Mouse (Mus musculus) urinary bladder, postnatal 25 days (tissue): ENCODE measurements around the gene Ror1.

Experiments
- DNase-seq: peaks from one replicate; pipeline ENCODE4 v3.0.0; 2022; ENCODE audit warnings: low spot score

Gene Ror1

GRCm38 (mm10) chr4:100253401-100253800, 157.8 kb downstream of the Ror1 start:
- no peak for DNase-seq

GRCm38 (mm10) chr4:100253831-100254230, 158.2 kb downstream of the Ror1 start:
- no peak for DNase-seq

- DNase-seq, result no peak
Observed at GRCm38 (mm10) chr4:100258462-100258861, 162.9 kb downstream of the Ror1 start.

GRCm38 (mm10) chr4:100263917-100264316, 168.3 kb downstream of the Ror1 start:
- DNase-seq, result no peak

GRCm38 (mm10) chr4:100271059-100271735, 175.6 kb downstream of the Ror1 start:
- no peak for DNase-seq

- no peak for DNase-seq
Observed at GRCm38 (mm10) chr4:100271736-100272127, 176.1 kb downstream of the Ror1 start.

DNA sequence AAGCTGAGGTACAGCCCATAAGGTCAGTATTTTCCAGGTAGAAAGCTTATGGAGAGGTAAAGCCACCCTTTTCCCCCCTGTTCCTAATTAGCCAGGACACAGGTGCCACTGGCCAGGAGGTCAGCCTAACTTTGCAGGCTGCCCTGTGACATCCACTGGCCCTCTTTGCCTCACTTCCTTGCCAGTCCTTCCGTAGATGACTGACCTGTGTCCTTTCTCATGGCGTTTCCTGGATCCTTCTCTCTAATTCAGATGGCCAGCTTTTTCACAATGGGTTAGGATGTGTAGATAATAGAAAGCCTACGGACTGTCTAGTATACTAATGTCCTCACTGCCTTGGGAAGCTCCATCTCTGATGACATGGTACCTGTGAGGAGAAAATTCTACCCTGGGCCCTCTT, 177.8 kb downstream of the Ror1 start:
- DNase-seq, result no peak

GRCm38 (mm10) chr4:100273807-100274480, 178.4 kb downstream of the Ror1 start:
- no peak for DNase-seq

DNA sequence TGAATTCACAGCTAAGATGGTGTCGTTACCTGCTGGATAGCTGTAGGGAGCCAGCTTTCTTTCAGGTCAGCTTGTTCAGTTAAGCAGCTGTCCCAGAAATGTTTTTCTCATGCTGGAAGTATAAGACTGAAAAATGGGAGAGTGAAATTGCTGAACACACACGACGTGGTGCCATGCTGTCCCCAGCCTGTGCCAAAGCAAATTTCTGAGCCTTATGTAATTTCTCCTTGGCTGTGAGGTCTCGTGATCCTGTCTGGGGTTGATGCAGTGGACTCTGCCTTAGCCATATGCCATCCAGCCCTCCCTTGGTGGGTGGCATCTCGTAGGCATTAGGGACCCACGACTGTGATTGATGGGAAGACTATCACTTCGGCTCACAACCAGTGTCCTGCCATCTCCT, 180.9 kb downstream of the Ror1 start:
- no peak for DNase-seq

DNA sequence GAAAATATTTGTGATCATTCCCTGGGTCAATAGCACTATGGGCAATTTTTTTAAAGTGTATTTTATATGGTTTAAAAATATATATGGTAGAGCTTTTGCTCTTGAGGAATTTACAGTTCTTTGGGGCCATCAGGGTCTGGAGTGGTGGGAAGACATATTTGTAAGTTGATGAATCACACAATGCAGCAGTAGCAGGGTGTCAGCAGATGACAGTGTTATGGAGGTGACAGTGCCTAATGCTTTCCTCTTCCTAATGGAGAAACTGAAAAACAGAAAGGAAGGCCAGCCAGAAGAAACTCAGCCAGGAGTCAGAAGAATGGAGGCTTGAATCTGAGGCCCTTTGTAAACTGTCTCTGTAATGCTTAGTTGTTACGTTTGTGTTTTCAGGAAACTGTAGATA, 181.4 kb downstream of the Ror1 start:
- no peak for DNase-seq

- DNase-seq, result no peak
Observed at GRCm38 (mm10) chr4:100283171-100283880, 187.7 kb downstream of the Ror1 start.

DNA sequence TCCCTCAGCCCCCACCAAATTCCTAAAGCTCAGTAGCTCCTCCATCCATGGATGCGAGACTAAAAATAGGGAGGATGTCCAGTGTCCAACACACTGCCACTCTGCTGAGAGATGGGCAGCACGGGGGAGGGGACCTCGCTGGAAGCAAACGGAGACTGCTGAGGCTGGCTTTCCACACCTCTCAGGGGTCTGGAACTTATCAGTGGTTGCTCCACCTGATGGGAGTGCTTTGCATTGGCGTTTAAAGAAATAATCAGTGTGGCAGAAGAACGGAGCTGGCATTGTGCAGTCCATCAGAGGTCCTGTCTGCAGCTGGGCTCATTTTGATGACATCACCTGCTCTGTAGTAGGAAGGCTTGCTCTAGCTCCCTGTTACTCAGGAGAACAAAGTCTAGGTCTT, 188.9 kb downstream of the Ror1 start:
- no peak for DNase-seq

GRCm38 (mm10) chr4:100286111-100286541, 190.5 kb downstream of the Ror1 start:
- no peak for DNase-seq

DNA sequence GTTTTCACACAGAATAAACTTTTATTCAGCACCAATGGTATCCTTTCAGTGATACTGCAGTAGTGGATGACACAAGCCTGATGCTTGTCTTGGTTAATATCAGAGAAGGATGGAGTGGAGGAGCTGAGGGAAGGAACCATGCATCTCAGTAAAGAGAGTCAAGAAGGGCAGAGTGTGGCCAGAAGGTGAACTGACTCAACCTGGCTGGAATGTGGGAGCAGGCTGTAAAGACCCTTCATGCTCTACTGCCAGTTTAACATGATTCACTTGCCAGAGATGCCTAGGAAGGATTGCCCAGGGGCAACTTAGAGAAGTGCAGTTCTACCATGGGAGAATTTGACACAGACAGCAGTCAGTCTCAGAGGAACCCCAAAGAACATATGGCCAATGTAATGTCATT, 191.2 kb downstream of the Ror1 start:
- DNase-seq, result no peak

- no peak for DNase-seq
Observed at GRCm38 (mm10) chr4:100287829-100288228, 192.2 kb downstream of the Ror1 start.

- DNase-seq, result no peak
Observed at GRCm38 (mm10) chr4:100291015-100291651, 195.5 kb downstream of the Ror1 start.

- no peak for DNase-seq
Observed at GRCm38 (mm10) chr4:100297678-100298077, 202.1 kb downstream of the Ror1 start.

DNA sequence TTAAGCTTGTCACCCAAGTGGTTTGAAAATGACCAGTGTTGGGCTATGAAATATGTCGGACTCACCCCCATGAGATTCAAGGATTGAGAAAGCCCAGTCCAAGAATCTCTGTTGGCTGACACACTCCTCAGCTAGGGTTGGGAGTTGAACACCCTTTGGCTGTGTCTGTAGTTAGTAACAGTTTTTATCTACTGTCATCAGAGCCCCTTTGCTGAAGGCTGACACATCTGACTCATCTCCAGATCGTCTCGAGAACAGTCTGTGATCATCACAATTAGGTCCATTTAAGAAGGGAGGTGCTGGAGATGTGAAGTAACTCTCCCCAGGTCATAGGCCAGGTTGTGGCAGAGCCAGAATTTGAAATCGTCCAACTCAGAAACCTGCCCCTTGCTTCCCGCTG, 203.0 kb downstream of the Ror1 start:
- DNase-seq, result no peak

DNA sequence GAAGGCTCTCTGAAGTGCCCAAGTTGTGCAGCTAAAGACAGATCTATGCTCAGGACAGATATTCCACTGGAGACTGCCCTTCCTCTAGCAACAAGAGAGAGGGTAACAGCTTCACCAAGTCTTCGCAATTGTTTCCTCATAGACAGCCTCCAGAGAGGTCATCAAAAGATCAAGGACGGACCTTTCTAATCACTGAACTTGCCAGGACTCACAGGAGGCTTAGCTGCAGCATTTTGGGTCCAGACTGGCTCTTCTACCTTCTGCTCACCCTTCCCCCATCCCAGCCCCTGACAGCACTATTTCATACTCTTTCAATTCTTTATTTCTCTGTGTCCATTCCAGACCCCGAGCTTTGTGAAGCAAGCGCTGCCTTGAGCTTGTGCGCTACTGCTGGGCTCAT, 204.6 kb downstream of the Ror1 start:
- DNase-seq, result no peak

DNA sequence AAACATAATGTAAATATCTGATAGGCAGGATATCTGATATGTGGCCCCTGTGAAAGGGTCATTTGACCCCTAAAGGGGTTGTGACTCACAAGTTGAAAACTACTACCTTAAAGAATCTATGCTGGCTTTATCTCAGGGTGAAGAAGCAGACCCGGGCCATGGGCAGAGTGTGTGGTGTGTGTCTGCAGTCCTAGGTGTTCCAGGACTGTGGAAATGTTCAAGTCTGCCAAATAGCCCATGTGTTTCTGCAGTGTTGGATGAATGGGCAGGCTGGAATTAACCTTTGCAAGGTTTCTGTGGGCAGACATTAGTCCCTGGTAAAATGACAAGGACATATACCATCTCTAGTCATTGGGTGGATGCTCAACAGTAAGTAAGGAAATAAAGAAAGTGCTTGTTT, 205.8 kb downstream of the Ror1 start:
- no peak for DNase-seq

GRCm38 (mm10) chr4:100307365-100307764, 211.8 kb downstream of the Ror1 start:
- no peak for DNase-seq

GRCm38 (mm10) chr4:100311775-100312537, 216.4 kb downstream of the Ror1 start:
- peak; percentile 45 for DNase-seq
